Mouse (Mus musculus): ENCODE measurements around the gene Krt34.

- TF ChIP-seq CTCF (IDR thresholded peaks at IDR 0.05), result no peak
- TF ChIP-seq POLR2A (IDR thresholded peaks at IDR 0.05; ENCODE audit: insufficient read depth, low read depth, low read length), result no peak
- no peak for TF ChIP-seq EP300 (IDR thresholded peaks at IDR 0.05; ENCODE audit: insufficient read depth, low read depth, low read length)
Observed at GRCm38 (mm10) chr11:100050451-100050850, 9.1 kb upstream of the Krt34 start, which contains the start of gene Krt31.
